Mouse (Mus musculus) embryo, embryonic 10.5 days (tissue): ENCODE measurements around the gene Gabbr1.

ENCODE experiments used
- DNase-seq: peaks from one replicate; pipeline ENCODE4 v3.0.0-alpha.2; 2015; ENCODE audit warnings: low spot score

Gabbr1 gene

DNA sequence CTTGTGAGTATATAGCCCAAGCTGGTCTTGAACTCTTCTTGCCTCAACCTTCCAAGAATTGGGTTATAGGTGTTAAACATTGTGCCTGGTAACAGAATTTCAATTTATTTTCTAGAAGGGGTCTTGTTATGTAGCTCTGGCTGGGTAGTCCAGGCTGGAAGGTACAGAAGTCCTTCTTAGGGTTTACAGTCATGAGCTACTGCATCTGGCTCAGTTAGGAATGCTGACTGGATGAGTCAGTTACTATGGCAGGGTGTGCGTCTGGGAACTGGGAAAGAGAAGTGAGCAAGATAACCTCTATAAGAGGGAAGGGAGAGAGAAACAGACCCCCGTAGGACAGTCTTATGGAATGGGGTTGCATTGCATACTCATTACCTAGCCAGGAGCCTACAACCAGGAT lies 30.0 kb downstream of the Gabbr1 start:
- no peak for DNase-seq

DNA sequence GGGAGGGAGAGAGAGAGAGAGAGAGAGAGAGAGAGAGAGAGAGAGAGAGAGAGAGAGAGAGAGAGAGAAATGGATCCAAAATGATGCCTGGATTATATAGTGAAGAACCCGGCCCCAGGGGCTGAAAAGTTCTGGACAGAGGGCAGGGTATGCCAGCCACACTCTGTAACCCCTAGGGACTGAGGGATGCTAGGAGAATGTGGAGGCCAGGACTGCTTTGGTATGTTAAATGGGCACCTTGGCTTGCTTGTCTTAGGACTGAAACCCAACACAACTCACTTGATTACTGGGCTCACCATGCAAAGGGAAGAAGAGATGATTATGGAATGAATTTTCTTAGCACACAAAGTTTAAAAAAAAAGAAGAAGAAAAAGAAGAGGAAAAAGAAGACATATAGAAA lies 32.4 kb downstream of the Gabbr1 start:
- DNase-seq, result no peak

GRCm38 (mm10) chr17:37078990-37079389 lies 33.2 kb downstream of the Gabbr1 start:
- DNase-seq, result peak; percentile 40

DNA sequence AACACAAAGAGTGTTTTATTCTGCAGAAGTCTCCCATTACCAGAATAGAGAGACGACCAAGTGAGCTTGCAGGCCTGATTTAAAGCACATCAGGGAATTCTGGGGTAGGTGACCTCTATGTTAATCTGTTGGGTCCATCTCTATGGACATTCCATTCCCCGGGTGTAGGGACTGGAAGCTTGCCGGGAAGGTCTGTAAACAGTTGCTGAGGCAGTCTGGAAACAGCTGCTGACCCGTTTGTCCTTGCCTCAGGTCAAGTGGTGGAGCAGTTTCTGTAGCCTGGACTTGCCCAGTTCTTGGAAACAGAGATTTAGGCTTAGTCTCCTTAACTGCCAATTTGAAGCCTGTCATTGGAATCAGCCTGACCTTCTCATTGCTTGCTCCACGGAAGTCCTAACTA lies 34.4 kb downstream of the Gabbr1 start:
- DNase-seq, result peak; percentile 18

DNA sequence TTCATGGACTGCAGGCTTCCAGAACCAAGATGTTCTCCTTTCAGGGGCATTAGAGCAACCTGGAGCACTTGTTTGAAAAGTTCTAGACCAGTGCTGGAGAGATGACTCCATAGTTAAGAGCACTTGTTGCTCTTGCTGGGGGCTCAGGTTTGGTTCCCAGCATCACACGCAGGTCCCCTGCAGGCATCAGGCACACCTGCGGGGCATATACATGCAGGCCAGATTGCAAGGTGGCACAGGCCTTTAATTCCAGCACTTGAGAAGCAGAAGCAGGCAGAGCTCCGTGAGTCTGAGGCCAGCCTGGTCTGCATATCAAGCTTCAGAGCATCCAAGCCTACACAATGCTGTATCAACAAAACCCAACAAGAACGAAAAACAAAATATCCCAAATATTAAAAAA lies 35.9 kb downstream of the Gabbr1 start:
- no peak for DNase-seq

GRCm38 (mm10) chr17:37083327-37083726 lies 37.6 kb downstream of the Gabbr1 start:
- peak; percentile 88 for DNase-seq

DNA sequence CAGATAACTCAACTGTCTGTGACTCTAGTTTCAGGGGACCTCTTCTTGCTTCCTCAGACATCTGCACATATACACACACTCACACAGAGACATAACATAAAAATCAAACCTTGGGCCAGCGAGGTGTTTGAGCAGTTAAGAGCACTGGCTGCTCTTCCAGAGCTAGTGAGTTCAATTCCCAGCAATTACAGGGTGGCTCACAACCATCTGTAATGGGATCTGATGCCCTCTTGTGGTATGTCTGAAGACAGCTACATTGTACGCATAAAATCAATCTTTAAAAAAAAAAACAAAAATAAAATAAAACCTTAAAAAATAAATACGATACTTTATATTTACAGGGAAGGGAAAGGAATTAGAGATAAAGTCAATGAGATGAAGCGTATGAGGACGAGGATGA lies 38.9 kb downstream of the Gabbr1 start:
- DNase-seq, result no peak

DNA sequence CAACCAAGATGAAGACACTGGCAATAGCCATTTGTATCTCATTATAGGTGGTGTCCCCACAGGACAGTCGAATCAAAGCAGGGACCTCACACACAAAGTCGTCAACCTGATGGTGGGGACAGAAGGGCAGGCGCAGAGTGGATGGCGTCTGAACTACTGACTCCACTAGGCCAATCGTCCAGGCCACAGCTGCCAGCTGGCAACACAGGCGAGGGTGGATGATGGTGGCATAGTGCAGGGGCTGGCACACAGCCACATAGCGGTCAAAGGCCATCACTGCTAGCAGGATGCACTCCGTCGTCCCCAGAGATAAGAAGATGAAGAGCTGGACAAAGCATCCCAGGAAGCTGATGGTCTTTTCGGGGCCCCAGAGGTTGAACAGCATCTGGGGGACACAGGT lies 39.8 kb downstream of the Gabbr1 start:
- no peak for DNase-seq

DNA sequence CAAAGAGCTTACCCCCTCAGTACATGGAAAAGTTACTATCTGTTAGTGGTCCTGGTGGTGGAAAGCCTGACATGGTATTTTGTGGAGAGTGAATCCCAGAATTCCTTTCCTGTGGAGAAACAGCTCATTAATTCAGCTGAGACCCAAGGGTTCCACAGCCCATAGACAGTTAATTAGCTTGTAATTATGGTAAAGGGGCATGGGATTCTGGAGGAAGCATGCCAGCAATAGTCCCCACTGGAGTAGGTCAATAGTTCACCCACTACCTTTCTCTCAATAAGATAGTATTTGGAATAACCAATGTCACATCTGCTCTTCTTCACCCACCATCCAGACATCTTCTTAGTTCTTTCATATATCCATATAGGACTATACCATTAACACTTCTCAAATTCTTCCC lies 42.6 kb downstream of the Gabbr1 start, which contains the start of gene Olfr90:
Olfr90 (minus strand) TSS at position 101 of the 400 bp plus-strand sequence.
- DNase-seq, result no peak

GRCm38 (mm10) chr17:37092198-37092597 lies 46.4 kb downstream of the Gabbr1 start:
- DNase-seq, result no peak

GRCm38 (mm10) chr17:37093289-37093688 lies 47.5 kb downstream of the Gabbr1 start:
- DNase-seq, result no peak

GRCm38 (mm10) chr17:37098178-37098577 lies 52.4 kb downstream of the Gabbr1 start, which contains the start of gene Olfr91:
Gene Olfr91, minus strand, starts transcription at chr17:37098278.
- DNase-seq, result no peak

- no peak for DNase-seq
Measured at GRCm38 (mm10) chr17:37119988-37120387, 74.2 kb downstream of the Gabbr1 start, which contains the start of gene Olfr92. Gene Olfr92, minus strand, starts transcription at chr17:37120088.
